Mouse (Mus musculus) midbrain, embryonic 15.5 days (tissue): ENCODE measurements around the gene Odf4. TPM values are rescaled to one million over a fixed set of nuclear protein-coding genes. Genes with fewer than 3 reads are reported as not detected.

Experiments used
- ATAC-seq: fragments of 200-750 bp; cut with Nextera tagmentation; replicated peaks from 2 replicates; pipeline ENCODE4 v1.8.0; 2017; ENCODE audit warnings: moderate TSS enrichment
- H3K27ac ChIP-seq: fragments of 300-500 bp; sonication (generic); 2 replicates; pipeline ENCODE4 v1.5.1; 2015; ENCODE audit warnings: mild to moderate bottlenecking, inconsistent platforms
- H3K27me3 ChIP-seq: fragments of 300-500 bp; sonication (generic); replicated peaks from 2 replicates; pipeline ENCODE4 v1.6.1; 2015; ENCODE audit warnings: inconsistent platforms
- H3K36me3 ChIP-seq: fragments of 300-500 bp; sonication (generic); replicated peaks from 2 replicates; pipeline ENCODE4 v1.6.1; 2015; ENCODE audit warnings: inconsistent platforms
- H3K4me1 ChIP-seq: fragments of 300-500 bp; sonication (generic); 2 replicates; pipeline ENCODE4 v1.6.1; 2015; ENCODE audit warnings: inconsistent platforms
- H3K4me2 ChIP-seq: fragments of 300-500 bp; sonication (generic); 2 replicates; pipeline ENCODE4 v1.6.1; 2015; ENCODE audit warnings: inconsistent platforms, mild to moderate bottlenecking, moderate library complexity
- H3K4me3 ChIP-seq: fragments of 300-500 bp; sonication (generic); 2 replicates; pipeline ENCODE4 v1.5.1; 2015; ENCODE audit warnings: mild to moderate bottlenecking, inconsistent platforms
- H3K9ac ChIP-seq: fragments of 300-500 bp; sonication (generic); 2 replicates; pipeline ENCODE4 v1.6.1; 2015; ENCODE audit warnings: mild to moderate bottlenecking, inconsistent platforms
- H3K9me3 ChIP-seq: fragments of 300-500 bp; sonication (generic); 2 replicates; pipeline ENCODE4 v1.6.1; 2016; ENCODE audit warnings: inconsistent platforms
- WGBS: fragments of 180-500 bp; shearing (Covaris S2); methylation state at CpG from one replicate; pipeline ENCODE4 v1.1.7; 2015; ENCODE audit warnings: mixed read lengths; 5-methylcytosine and 5-hydroxymethylcytosine counted together
- polyA plus RNA-seq: library from polyadenylated mRNA; unstranded; fragments of >200 nt; fragmentation: Nextera tagmentation; extraction: Ambion mirVana; gene quantifications from 2 replicates; pipeline ENCODE4 v1.2.1, GENCODE M21; 2015

Gene Odf4
- polyA plus RNA-seq, 1 experiment from 2014 or later: 0.84 TPM

DNA sequence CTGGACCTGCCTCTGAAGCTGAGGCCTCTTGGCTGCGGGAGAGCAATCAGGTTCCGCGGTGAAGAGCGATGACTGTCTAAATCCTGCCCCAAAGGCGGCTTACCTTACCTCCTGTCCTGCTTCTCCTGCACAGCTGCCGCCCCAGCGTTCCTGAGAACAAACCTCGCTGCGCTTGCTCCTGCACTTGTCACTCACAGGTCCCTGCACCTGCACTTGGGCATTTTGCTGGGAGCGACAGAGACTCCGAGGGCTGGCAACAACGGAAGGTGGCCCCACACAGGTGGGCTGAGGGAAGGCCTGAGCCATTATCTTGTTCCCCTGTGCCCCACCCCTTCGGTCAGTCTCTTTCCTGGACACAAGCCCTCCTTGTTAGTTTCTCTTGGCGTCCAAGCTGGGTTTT is 44.8 kb downstream of the Odf4 start:
- Histone ChIP-seq H3K36me3 (no peaks in the 10 kb centered on the region), H3K4me3 (no peak overlapping the region), H3K4me2 (no peak overlapping the region), H3K4me1 (no peaks in the 10 kb centered on the region), H3K9ac (no peak overlapping the region), H3K27ac (no peak overlapping the region), H3K9me3 (no peaks in the 10 kb centered on the region), H3K27me3 (no peaks in the 10 kb centered on the region)
- ATAC-seq: no peak
- 24% methylated on average over 14 of the region's 14 CpGs for WGBS

DNA sequence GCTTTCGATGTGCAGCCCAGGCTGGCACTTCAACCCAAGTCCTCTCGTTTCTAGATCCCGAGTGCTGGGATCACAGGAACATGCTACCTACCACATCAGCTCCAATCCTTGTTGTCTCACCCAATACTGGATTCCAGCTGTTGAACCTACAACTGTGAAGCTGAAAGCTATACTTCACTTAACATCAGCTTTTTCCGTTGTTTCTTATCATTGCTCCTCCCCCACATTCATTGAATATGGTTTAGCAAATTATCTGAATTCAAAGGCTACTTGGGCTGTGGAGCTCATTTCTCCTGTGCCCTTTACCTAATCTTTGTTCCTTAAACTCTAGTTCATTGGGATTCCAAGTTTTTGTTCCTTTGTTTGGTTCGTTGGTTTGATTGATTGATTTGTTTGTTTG is 48.1 kb downstream of the Odf4 start:
- H3K36me3 ChIP-seq: no peaks in the 10 kb centered on the region
- H3K4me2 ChIP-seq: no peak overlapping the region
- H3K4me1 ChIP-seq: no peaks in the 10 kb centered on the region
- ATAC-seq: no peak
- H3K9ac ChIP-seq: no peak overlapping the region
- no peaks in the 10 kb centered on the region for H3K9me3 ChIP-seq
- WGBS: 91% methylated on average over 5 of the region's 5 CpGs
- H3K27me3 ChIP-seq: no peaks in the 10 kb centered on the region
- H3K4me3 ChIP-seq: no peak overlapping the region
- H3K27ac ChIP-seq: no peak overlapping the region

DNA sequence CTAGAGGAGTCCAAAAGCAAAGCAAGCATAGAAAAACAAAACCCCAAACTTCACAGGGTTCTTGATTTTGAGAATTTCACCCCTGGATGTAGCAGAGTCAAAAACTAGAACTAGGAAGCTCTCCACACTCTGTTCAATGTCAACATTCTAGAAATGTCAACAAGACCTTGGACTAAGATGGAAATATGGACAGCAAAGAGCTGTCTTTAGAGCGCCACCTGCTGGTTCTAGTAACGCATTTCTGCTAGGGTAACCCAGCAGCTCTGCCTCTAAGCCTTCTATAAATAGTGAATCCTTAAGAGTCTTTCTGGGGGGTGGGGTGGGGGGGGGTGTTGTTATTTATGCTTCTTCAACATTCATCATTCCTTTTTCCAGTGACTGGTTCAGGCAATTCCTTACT is 52.0 kb downstream of the Odf4 start:
- Histone ChIP-seq H3K27me3 (no peaks in the 10 kb centered on the region), H3K4me3 (no peak overlapping the region), H3K4me1 (no peaks in the 10 kb centered on the region), H3K9ac (no peak overlapping the region), H3K36me3 (no peaks in the 10 kb centered on the region), H3K9me3 (no peaks in the 10 kb centered on the region), H3K27ac (no peak overlapping the region), H3K4me2 (no peak overlapping the region)
- ATAC-seq: no peak
- WGBS: 2% methylated on average over 2 of the region's 2 CpGs

Other genes with a start within 250 kb of the Odf4 start
- 104 and 109 TPM in 2 replicates for gene Myh10, start 235.5 kb downstream of the Odf4 start, polyA plus RNA-seq
- gene Ndel1, start 55.2 kb downstream of the Odf4 start, polyA plus RNA-seq: 105 and 108 TPM in 2 replicates
- not detected in 2 replicates for gene Rnf222, start 38.5 kb downstream of the Odf4 start, polyA plus RNA-seq
- 529 and 538 TPM in 2 replicates for gene Rpl26, start 25.5 kb downstream of the Odf4 start, polyA plus RNA-seq
- 24.2 and 28.7 TPM in 2 replicates for gene Arhgef15, start 30.4 kb upstream of the Odf4 start, polyA plus RNA-seq
- gene Slc25a35, start 41.0 kb upstream of the Odf4 start, polyA plus RNA-seq: 1.3 and 1.6 TPM in 2 replicates
- gene Rangrf, start 48.1 kb upstream of the Odf4 start, polyA plus RNA-seq: 22.0 and 22.7 TPM in 2 replicates
- gene Pfas, start 81.4 kb upstream of the Odf4 start, polyA plus RNA-seq: 16.9 and 18.7 TPM in 2 replicates
- 67.0 and 73.5 TPM in 2 replicates for gene Ctc1, start 88.8 kb upstream of the Odf4 start, polyA plus RNA-seq
- gene Aurkb, start 118.6 kb upstream of the Odf4 start, polyA plus RNA-seq: 17.7 and 23.9 TPM in 2 replicates
- gene Borcs6, start 132.6 kb upstream of the Odf4 start, polyA plus RNA-seq: 20.5 and 21.2 TPM in 2 replicates
- 33.5 and 37.7 TPM in 2 replicates for gene Tmem107, start 143.7 kb upstream of the Odf4 start, polyA plus RNA-seq
- 319 and 333 TPM in 2 replicates for gene Vamp2, start 161.4 kb upstream of the Odf4 start, polyA plus RNA-seq
- gene Per1, start 168.1 kb upstream of the Odf4 start, polyA plus RNA-seq: 11.3 and 12.3 TPM in 2 replicates
- 0.86 and 0.89 TPM in 2 replicates for gene Hes7, start 193.3 kb upstream of the Odf4 start, polyA plus RNA-seq
- 0.24 and 0.27 TPM in 2 replicates for gene 9130213A22Rik, start 195.5 kb upstream of the Odf4 start, polyA plus RNA-seq
- gene Aloxe3, start 198.8 kb upstream of the Odf4 start, polyA plus RNA-seq: 6.3 and 8.0 TPM in 2 replicates
- 0.28 and 0.41 TPM in 2 replicates for gene Alox12b, start 229.9 kb upstream of the Odf4 start, polyA plus RNA-seq